Mouse (Mus musculus): ENCODE data around the gene Bex2. TPM values are rescaled to one million over a fixed set of nuclear protein-coding genes. Genes with fewer than 3 reads are reported as not detected.
"Not testable (repeated sequence)": the region's sequence is repeated elsewhere in the genome, so short reads cannot be mapped to it uniquely, and the experiment has no call there.

Bex2 gene
- polyA plus RNA-seq (2012; rRNA removed): 0.12 and 0.16 TPM in 2 replicates

- not testable (repeated sequence) for H3K4me1 ChIP-seq (ENCODE audit: control insufficient read depth, insufficient read depth, insufficient read length); H3K27me3 ChIP-seq (ENCODE audit: control insufficient read depth, insufficient read depth, low read length); DNase-seq (ENCODE audit: low read depth in 1 of 2, low spot score in 2 of 2); H3K27ac ChIP-seq (ENCODE audit: insufficient read depth, low read length); H3K4me3 ChIP-seq (ENCODE audit: extremely low read depth, insufficient read depth, insufficient read length); H3K36me3 ChIP-seq (ENCODE audit: control insufficient read depth, insufficient read depth, low read length)
- no CpG with 5 or more reads among the region's 32 CpGs for WGBS
These were observed at the start of gene Bex2 for GRCm38 (mm10) chrX:136068020-136068419. Bex2 (minus strand) TSS chrX:136068236.

- H3K4me3 ChIP-seq (ENCODE audit: extremely low read depth, insufficient read depth, insufficient read length): no peak overlapping the region
- no peak for TF ChIP-seq POLR2A (IDR thresholded peaks at IDR 0.05; ENCODE audit: low read depth, low read length)
- TF ChIP-seq CTCF (IDR thresholded peaks at IDR 0.05; ENCODE audit: extremely low read depth, insufficient read depth, insufficient read length, insufficient replicate concordance): no peak
- no peaks in the 10 kb centered on the region for H3K4me1 ChIP-seq (ENCODE audit: control insufficient read depth, insufficient read depth, insufficient read length)
- H3K27ac ChIP-seq (ENCODE audit: insufficient read depth, low read length): no peak overlapping the region
- DNase-seq (ENCODE audit: low read depth in 1 of 2, low spot score in 2 of 2): no peak
- no peaks in the 10 kb centered on the region; the same call in 1 of the 2 replicates for H3K27me3 ChIP-seq (ENCODE audit: control insufficient read depth, insufficient read depth, low read length)
- WGBS: 29% methylated on average over 23 of the region's 23 CpGs
- H3K36me3 ChIP-seq (ENCODE audit: control insufficient read depth, insufficient read depth, low read length): no peaks in the 10 kb centered on the region
These were observed 47.5 kb upstream of the Bex2 start for GRCm38 (mm10) chrX:136115419-136115961.

- no peak overlapping the region for H3K27ac ChIP-seq (ENCODE audit: insufficient read depth, low read length)
- H3K27me3 ChIP-seq (ENCODE audit: control insufficient read depth, insufficient read depth, low read length): no peaks in the 10 kb centered on the region; the same call in 1 of the 2 replicates
- H3K4me1 ChIP-seq (ENCODE audit: control insufficient read depth, insufficient read depth, insufficient read length): no peaks in the 10 kb centered on the region
- no peak overlapping the region for H3K4me3 ChIP-seq (ENCODE audit: extremely low read depth, insufficient read depth, insufficient read length)
- WGBS: 17% methylated on average over 4 of the region's 4 CpGs
- DNase-seq (ENCODE audit: low read depth in 1 of 2, low spot score in 2 of 2): no peak
- H3K36me3 ChIP-seq (ENCODE audit: control insufficient read depth, insufficient read depth, low read length): no peaks in the 10 kb centered on the region
- no peak for TF ChIP-seq POLR2A (IDR thresholded peaks at IDR 0.05; ENCODE audit: low read depth, low read length)
- TF ChIP-seq CTCF (IDR thresholded peaks at IDR 0.05; ENCODE audit: extremely low read depth, insufficient read depth, insufficient read length, insufficient replicate concordance): no peak
These were observed 47.0 kb upstream of the Bex2 start for GRCm38 (mm10) chrX:136115015-136115414.

- TF ChIP-seq POLR2A (IDR thresholded peaks at IDR 0.05; ENCODE audit: low read depth, low read length) (no peak), CTCF (IDR thresholded peaks at IDR 0.05; ENCODE audit: extremely low read depth, insufficient read depth, insufficient read length, insufficient replicate concordance) (no peak)
- Histone ChIP-seq H3K27me3 (ENCODE audit: control insufficient read depth, insufficient read depth, low read length) (no peaks in the 10 kb centered on the region), H3K4me3 (ENCODE audit: extremely low read depth, insufficient read depth, insufficient read length) (no peak overlapping the region), H3K4me1 (ENCODE audit: control insufficient read depth, insufficient read depth, insufficient read length) (no peaks in the 10 kb centered on the region), H3K27ac (ENCODE audit: insufficient read depth, low read length) (no peak overlapping the region), H3K36me3 (ENCODE audit: control insufficient read depth, insufficient read depth, low read length) (no peaks in the 10 kb centered on the region)
- no peak for DNase-seq (ENCODE audit: low read depth in 1 of 2, low spot score in 2 of 2)
- WGBS: 48% methylated on average over 6 of the region's 6 CpGs
These were observed 39.9 kb upstream of the Bex2 start for GRCm38 (mm10) chrX:136107942-136108341.

- WGBS: 79% methylated on average over 3 of the region's 3 CpGs
- Histone ChIP-seq H3K4me3 (ENCODE audit: extremely low read depth, insufficient read depth, insufficient read length) (no peak overlapping the region), H3K4me1 (ENCODE audit: control insufficient read depth, insufficient read depth, insufficient read length) (no peaks in the 10 kb centered on the region), H3K36me3 (ENCODE audit: control insufficient read depth, insufficient read depth, low read length) (no peaks in the 10 kb centered on the region), H3K27me3 (ENCODE audit: control insufficient read depth, insufficient read depth, low read length) (no peaks in the 10 kb centered on the region), H3K27ac (ENCODE audit: insufficient read depth, low read length) (no peak overlapping the region)
- no peak for DNase-seq (ENCODE audit: low read depth in 1 of 2, low spot score in 2 of 2)
- TF ChIP-seq CTCF (IDR thresholded peaks at IDR 0.05; ENCODE audit: extremely low read depth, insufficient read depth, insufficient read length, insufficient replicate concordance) (no peak), POLR2A (IDR thresholded peaks at IDR 0.05; ENCODE audit: low read depth, low read length) (no peak)
These were observed 36.7 kb upstream of the Bex2 start for GRCm38 (mm10) chrX:136104724-136105088.

- Histone ChIP-seq H3K4me1 (ENCODE audit: control insufficient read depth, insufficient read depth, insufficient read length) (no peaks in the 10 kb centered on the region), H3K36me3 (ENCODE audit: control insufficient read depth, insufficient read depth, low read length) (no peaks in the 10 kb centered on the region), H3K4me3 (ENCODE audit: extremely low read depth, insufficient read depth, insufficient read length) (no peak overlapping the region), H3K27ac (ENCODE audit: insufficient read depth, low read length) (no peak overlapping the region), H3K27me3 (ENCODE audit: control insufficient read depth, insufficient read depth, low read length) (no peaks in the 10 kb centered on the region)
- WGBS: 65% methylated on average over 4 of the region's 4 CpGs
- DNase-seq (ENCODE audit: low read depth in 1 of 2, low spot score in 2 of 2): no peak
- no peak for TF ChIP-seq POLR2A (IDR thresholded peaks at IDR 0.05; ENCODE audit: low read depth, low read length)
- TF ChIP-seq CTCF (IDR thresholded peaks at IDR 0.05; ENCODE audit: extremely low read depth, insufficient read depth, insufficient read length, insufficient replicate concordance): no peak
These were observed 36.1 kb upstream of the Bex2 start for GRCm38 (mm10) chrX:136104046-136104723.

GRCm38 (mm10) chrX:136094421-136094820 is 26.4 kb upstream of the Bex2 start:
- no peak for TF ChIP-seq CTCF (IDR thresholded peaks at IDR 0.05; ENCODE audit: extremely low read depth, insufficient read depth, insufficient read length, insufficient replicate concordance)
- TF ChIP-seq POLR2A (IDR thresholded peaks at IDR 0.05; ENCODE audit: low read depth, low read length): no peak
- 74% methylated on average over 2 of the region's 2 CpGs for WGBS
- DNase-seq (ENCODE audit: low read depth in 1 of 2, low spot score in 2 of 2): no peak
- Histone ChIP-seq H3K27me3 (ENCODE audit: control insufficient read depth, insufficient read depth, low read length) (no peaks in the 10 kb centered on the region), H3K4me3 (ENCODE audit: extremely low read depth, insufficient read depth, insufficient read length) (no peak overlapping the region), H3K27ac (ENCODE audit: insufficient read depth, low read length) (no peak overlapping the region), H3K36me3 (ENCODE audit: control insufficient read depth, insufficient read depth, low read length) (no peaks in the 10 kb centered on the region), H3K4me1 (ENCODE audit: control insufficient read depth, insufficient read depth, insufficient read length) (no peaks in the 10 kb centered on the region)
